Mouse (Mus musculus): ENCODE data around the gene Sox2.

The Sox2 gene

GRCm38 (mm10) chr3:34649726-34650620 lies at the start of gene Sox2:
Gene Sox2 (plus strand): TSS chr3:34650405.
- DNase-seq (ENCODE audit: low spot score), result no peak

- no peak for DNase-seq (ENCODE audit: low spot score)
Measured at GRCm38 (mm10) chr3:34601116-34601515, 49.1 kb upstream of the Sox2 start.

GRCm38 (mm10) chr3:34614107-34614506 lies 36.1 kb upstream of the Sox2 start:
- DNase-seq (ENCODE audit: low spot score), result no peak

DNA sequence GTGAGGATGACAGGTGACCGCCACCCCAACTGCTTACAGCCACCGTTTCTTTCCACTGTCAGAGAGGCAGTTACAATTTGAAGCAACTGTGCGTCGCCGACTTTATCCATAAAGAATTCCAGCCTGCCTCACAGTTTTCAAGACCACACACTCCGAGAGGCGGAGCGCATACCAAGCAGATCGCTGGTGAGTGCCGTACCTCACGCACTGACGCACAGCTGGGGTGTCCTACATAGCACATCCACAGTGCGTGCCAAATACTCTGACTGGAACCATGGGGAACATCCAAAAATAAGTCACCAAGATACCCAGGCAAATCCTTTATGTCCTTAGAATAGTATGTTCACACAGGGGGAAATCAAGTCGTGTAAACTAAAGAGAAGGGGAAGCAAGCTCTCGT lies 34.7 kb upstream of the Sox2 start:
- DNase-seq (ENCODE audit: low spot score), result no peak

DNA sequence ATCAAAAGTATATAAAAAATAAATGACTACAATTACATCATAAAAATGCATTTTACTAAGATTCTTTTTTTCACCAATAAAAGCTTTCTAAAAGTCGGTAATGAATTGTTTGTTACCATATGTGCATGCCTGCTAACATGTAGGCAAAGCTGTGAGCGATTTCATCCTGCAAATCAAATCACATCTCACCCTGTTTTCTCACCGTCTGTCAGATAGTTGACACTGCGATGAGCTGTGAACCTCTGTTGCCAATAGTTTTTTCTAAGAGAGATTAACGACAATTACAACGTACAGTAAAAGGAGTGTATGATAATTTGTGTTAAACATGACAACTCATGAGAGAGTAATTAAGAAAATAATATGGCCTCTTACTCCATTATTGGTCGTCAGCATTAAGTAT lies 31.3 kb upstream of the Sox2 start:
- no peak for DNase-seq (ENCODE audit: low spot score)

DNA sequence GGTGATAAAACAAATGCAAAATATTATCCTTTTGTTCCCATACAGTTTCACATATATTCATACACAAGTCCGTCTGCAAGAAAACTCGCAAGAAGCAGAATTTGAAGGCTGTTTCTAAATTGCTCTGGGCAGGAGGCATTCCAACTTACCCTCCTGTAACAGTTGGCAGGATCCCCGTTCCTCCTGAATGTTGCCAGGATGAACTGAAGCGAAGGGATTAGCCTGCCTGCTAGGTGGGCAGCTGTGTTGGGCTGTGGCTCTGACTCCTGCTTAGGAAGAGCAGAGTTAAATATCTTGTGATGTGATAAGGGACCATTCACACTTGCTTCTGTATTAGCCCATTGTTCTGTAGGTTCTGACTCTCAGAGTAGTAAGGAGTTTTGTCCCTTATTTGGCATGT lies 30.1 kb upstream of the Sox2 start:
- DNase-seq (ENCODE audit: low spot score), result no peak

- no peak for DNase-seq (ENCODE audit: low spot score)
Measured at GRCm38 (mm10) chr3:34624721-34625270, 25.4 kb upstream of the Sox2 start.

- DNase-seq (ENCODE audit: low spot score), result no peak
Measured at GRCm38 (mm10) chr3:34626521-34626920, 23.7 kb upstream of the Sox2 start.

DNA sequence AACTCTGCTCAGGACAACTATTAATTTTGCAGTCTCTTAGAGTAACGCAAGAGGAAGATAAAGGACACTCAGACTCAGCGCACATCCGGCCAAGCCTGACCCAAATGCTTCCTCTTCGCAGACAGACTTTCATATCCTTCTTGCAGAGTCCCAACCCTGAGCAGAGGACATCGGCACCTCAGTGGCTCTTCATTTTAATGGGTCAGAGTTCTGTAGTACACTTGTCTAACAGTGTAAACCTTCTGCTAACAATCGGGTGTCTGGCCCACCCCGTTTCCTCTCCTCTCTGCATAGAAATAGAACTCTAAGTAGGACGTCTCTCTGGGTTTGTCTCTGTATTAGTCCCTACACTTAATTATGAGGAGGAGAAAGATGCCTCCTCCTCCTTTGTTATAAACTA lies 20.2 kb upstream of the Sox2 start:
- no peak for DNase-seq (ENCODE audit: low spot score)

DNA sequence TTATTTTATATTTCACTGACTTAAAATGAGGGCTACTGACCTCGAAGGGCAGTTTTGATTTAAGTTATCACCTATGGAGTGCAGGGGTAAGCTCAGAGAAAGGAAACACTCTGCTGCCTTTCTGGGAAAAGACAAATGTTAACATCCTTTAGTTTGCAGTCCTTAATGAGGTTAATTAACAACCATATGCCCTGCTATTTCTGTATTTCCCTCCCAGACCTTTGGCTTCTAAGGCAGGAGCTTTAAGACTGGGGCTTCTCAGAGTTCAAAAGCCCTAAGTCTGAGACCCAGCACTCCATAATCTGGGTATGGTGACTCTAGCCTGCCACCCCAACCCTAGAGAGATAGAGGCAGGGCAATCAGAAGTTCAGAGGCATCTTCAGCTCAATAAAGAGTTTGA lies 19.5 kb upstream of the Sox2 start:
- DNase-seq (ENCODE audit: low spot score), result no peak

DNA sequence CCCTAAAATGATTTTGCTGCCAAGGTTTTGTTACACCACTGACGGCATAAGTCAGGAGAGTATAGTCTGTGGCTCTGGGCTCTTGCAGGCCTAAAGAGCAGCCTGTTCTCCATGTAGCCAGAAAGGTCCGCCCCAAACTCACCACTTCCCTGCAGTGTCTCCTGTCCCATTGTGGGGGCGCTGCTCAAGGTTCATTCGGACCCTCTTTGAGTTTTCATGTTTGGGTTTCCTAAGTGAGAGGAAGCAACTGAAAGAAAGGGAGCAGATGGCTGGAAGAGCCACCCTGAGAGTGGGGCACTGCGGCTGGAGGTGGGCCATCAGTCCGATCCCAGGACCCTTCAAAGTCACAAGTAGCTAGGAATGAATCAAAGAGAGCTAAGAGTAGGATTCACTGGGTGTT lies 13.2 kb upstream of the Sox2 start:
- no peak for DNase-seq (ENCODE audit: low spot score)

DNA sequence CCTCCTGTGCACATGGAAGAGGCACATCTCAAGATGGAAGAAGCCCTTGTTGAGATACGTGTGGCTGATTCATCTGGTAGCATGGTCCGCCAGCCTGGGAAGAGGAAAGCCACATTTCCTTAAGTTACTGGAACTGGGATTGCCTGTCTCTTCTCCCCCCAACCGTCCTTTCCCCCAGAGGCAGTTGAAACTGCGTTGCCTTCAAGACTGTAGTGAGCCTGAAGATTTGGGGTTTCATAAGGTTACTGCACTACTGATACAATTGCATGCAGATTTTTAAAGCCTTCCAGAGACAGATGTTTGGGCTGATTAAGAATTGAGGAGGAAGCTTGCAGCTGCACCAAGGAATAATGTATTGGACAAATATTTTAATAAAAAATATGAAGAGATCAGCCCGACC lies 12.7 kb upstream of the Sox2 start:
- no peak for DNase-seq (ENCODE audit: low spot score)

DNA sequence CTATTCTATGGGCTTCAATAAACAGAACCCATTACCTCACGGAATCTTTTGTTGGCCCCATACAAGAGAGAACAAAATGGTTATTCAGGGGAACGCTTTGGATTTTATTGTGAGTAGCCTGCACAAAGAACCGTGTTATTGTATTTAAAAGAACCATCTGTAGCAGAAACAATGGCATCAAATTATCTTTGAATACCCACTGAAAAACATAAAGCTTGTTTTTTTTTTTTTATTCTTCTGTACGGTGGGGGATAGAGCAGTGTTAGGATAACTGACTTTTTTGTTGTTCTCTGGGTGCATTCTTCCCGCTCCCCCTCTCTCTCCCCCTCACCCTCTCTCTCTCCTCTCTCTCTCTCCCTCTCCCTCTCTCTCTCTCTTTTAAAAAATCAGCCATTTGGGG lies 12.3 kb upstream of the Sox2 start:
- DNase-seq (ENCODE audit: low spot score), result no peak

- DNase-seq (ENCODE audit: low spot score), result no peak
Measured at GRCm38 (mm10) chr3:34638344-34638743, 11.9 kb upstream of the Sox2 start.

- DNase-seq (ENCODE audit: low spot score), result no peak
Measured at GRCm38 (mm10) chr3:34639031-34639872, 11.0 kb upstream of the Sox2 start.

- no peak for DNase-seq (ENCODE audit: low spot score)
Measured at GRCm38 (mm10) chr3:34639873-34640270, 10.3 kb upstream of the Sox2 start.

DNA sequence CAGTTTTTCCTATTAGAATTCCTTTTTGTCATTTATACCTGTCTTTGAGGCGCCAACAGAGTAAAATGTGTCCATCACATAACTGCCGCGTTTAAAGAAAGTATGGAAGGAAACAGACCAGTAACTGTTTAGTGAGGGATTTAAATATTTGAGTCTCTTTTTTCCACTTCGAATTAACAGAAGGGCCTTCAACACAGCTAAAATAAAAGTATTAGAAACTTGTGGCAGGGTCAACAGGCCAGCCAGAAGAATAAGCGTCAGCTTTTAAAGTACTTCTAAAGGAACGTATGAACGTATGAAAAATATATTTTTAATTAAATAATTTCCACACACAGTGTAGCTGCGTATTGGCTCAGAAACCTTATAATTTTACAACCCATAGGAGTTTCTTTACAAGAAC lies 9.9 kb upstream of the Sox2 start:
- DNase-seq (ENCODE audit: low spot score), result no peak

GRCm38 (mm10) chr3:34640690-34641600 lies 9.3 kb upstream of the Sox2 start:
- DNase-seq (ENCODE audit: low spot score), result no peak

- no peak for DNase-seq (ENCODE audit: low spot score)
Measured at GRCm38 (mm10) chr3:34641756-34642497, 8.3 kb upstream of the Sox2 start.

GRCm38 (mm10) chr3:34642498-34642941 lies 7.7 kb upstream of the Sox2 start:
- no peak for DNase-seq (ENCODE audit: low spot score)

- DNase-seq (ENCODE audit: low spot score), result no peak
Measured at GRCm38 (mm10) chr3:34643067-34643466, 7.1 kb upstream of the Sox2 start.
